ENCODE assay signal across 9 mouse cellular contexts in genomic region chr2:118486933-118487332, GRCm38 (mm10). TPM values are rescaled to one million over a fixed set of nuclear protein-coding genes. Genes with fewer than 3 reads are reported as not detected.
DNase-seq lines count a peak whose midpoint lies in the region; ATAC-seq and TF ChIP-seq lines count a peak whose summit lies in the region.
"Had no signal": no experiment of that assay in that cellular context is flagged by ENCODE, and none has a peak within 500 bp of the region (broad histone marks: within the 10 kb centered on the region; RNA-seq: fewer than 3 reads in every experiment).

No protein-coding gene starts in this region.

- no peak overlapping the region for H3K4me3 ChIP-seq in C2C12 (ENCODE audit: insufficient read depth, poor library complexity, severe bottlenecking)
- H3K4me3 ChIP-seq in embryonic facial prominence, embryonic 10.5 days, result no peak overlapping the region
- no peak overlapping the region for H3K4me3 ChIP-seq in heart, embryonic 14.5 days (ENCODE audit: control insufficient read depth in 1 of 2, insufficient read depth in 1 of 2, low read depth in 1 of 2, low read length in 2 of 2)
- no peak overlapping the region for H3K4me3 ChIP-seq in liver, postnatal 0 days (ENCODE audit: low read depth, low read length)
- no peak overlapping the region for H3K4me3 ChIP-seq in olfactory bulb, adult 2 months (ENCODE audit: insufficient read depth, low read depth, low read length)
- no peak overlapping the region for H3K4me3 ChIP-seq in thymus, adult 2 months (ENCODE audit: control insufficient read depth, insufficient read depth, low read length)
- H3K4me3 ChIP-seq: embryonic facial prominence, embryonic 15.5 days had no signal

- no peaks in the 10 kb centered on the region for H3K27me3 ChIP-seq in C2C12 (ENCODE audit: control insufficient read depth, insufficient read depth, insufficient read length)
- H3K27me3 ChIP-seq in embryonic facial prominence, embryonic 10.5 days (replicated peaks; ENCODE audit: low read depth, poor library complexity, severe bottlenecking), result no peaks in the 10 kb centered on the region
- no peaks in the 10 kb centered on the region for H3K27me3 ChIP-seq in heart, embryonic 14.5 days (ENCODE audit: control insufficient read depth, insufficient read depth, low read length)
- no peaks in the 10 kb centered on the region for H3K27me3 ChIP-seq in liver, postnatal 0 days (ENCODE audit: insufficient read depth, low read length)
- H3K27me3 ChIP-seq in thymus, adult 2 months (ENCODE audit: control insufficient read depth, insufficient read depth, low read length), result no peaks in the 10 kb centered on the region
- H3K27me3 ChIP-seq: embryonic facial prominence, embryonic 15.5 days had no signal

- TF ChIP-seq CTCF in C2C12 (IDR thresholded peaks at IDR 0.05; ENCODE audit: control insufficient read depth, insufficient read depth, insufficient read length), result peak; percentile 91
- TF ChIP-seq CTCF in liver, postnatal 0 days (IDR thresholded peaks at IDR 0.05; ENCODE audit: low read depth), result peak; percentile 100
- peak; percentile 99 for TF ChIP-seq CTCF in olfactory bulb, adult 2 months (IDR thresholded peaks at IDR 0.05; ENCODE audit: insufficient read depth, low read depth, low read length)
- TF ChIP-seq CTCF in thymus, adult 2 months (IDR thresholded peaks at IDR 0.05; ENCODE audit: borderline replicate concordance, control insufficient read depth, extremely low read depth, insufficient read depth, low read length, poor library complexity), result peak; percentile 99

- no peaks in the 10 kb centered on the region for H3K79me2 ChIP-seq in C2C12 (ENCODE audit: control insufficient read depth, insufficient read depth)

- no peak overlapping the region; the same call in 1 of the 2 replicates for H3K9ac ChIP-seq in heart, embryonic 14.5 days (ENCODE audit: low read length)
- H3K9ac ChIP-seq in liver, postnatal 0 days (replicated peaks), result no peak overlapping the region
- H3K9ac ChIP-seq: embryonic facial prominence, embryonic 15.5 days had no signal

- WGBS in embryonic facial prominence, embryonic 10.5 days, result 20% methylated on average over 12 of the region's 12 CpGs
- 17% methylated on average over 12 of the region's 12 CpGs for WGBS in heart, embryonic 14.5 days
- WGBS in liver, postnatal 0 days (ENCODE audit: insufficient replicate concordance), result 17% methylated on average over 12 of the region's 12 CpGs
- 15% methylated on average over 12 of the region's 12 CpGs for WGBS in olfactory bulb, adult 2 months
- WGBS in thymus, adult 2 months, result 28% methylated on average over 12 of the region's 12 CpGs

- no peak for TF ChIP-seq POLR2A in olfactory bulb, adult 2 months (IDR thresholded peaks at IDR 0.05; ENCODE audit: insufficient read depth, low read depth, low read length)
- TF ChIP-seq POLR2A in thymus, adult 2 months (IDR thresholded peaks at IDR 0.05; ENCODE audit: control insufficient read depth, extremely low read depth, insufficient read depth, low read length, poor library complexity), result no peak

- H3ac ChIP-seq in C2C12 (ENCODE audit: control insufficient read depth, insufficient read length, low read depth), result no peak overlapping the region

- 0 out of 2 replicates have a peak overlapping the region, but pooled peaks have one; percentile 25 for H3K4me2 ChIP-seq in heart, embryonic 14.5 days (ENCODE audit: low read length)
- no peak overlapping the region for H3K4me2 ChIP-seq in liver, postnatal 0 days (ENCODE audit: low read depth, low read length)
- H3K4me2 ChIP-seq: embryonic facial prominence, embryonic 15.5 days had no signal

- no peak for TF ChIP-seq EP300 in liver, postnatal 0 days (IDR thresholded peaks at IDR 0.05; ENCODE audit: low read depth)

- ATAC-seq in heart, embryonic 14.5 days (ENCODE audit: insufficient number of reproducible peaks, insufficient read depth, low FRiP score, low read depth), result no peak
- ATAC-seq in liver, postnatal 0 days, result peak; percentile 18; the same call in 1 of the 2 replicates

- no peaks in the 10 kb centered on the region for H3K79me3 ChIP-seq in C2C12 (ENCODE audit: low read depth)

- no peak overlapping the region; the same call in 1 of the 2 replicates for H3K27ac ChIP-seq in embryonic facial prominence, embryonic 10.5 days (replicated peaks)
- no peak overlapping the region for H3K27ac ChIP-seq in heart, embryonic 14.5 days (replicated peaks in 1 of 2; ENCODE audit: control insufficient read depth in 1 of 2, insufficient read depth in 1 of 2, low read depth in 2 of 2, low read length in 2 of 2)
- no peak overlapping the region for H3K27ac ChIP-seq in liver, postnatal 0 days (ENCODE audit: low read depth)
- H3K27ac ChIP-seq in olfactory bulb, adult 2 months (ENCODE audit: insufficient read depth, low read depth, low read length), result no peak overlapping the region
- H3K27ac ChIP-seq in thymus, adult 2 months (ENCODE audit: control insufficient read depth, insufficient read depth, low read length), result no peak overlapping the region
- H3K27ac ChIP-seq: embryonic facial prominence, embryonic 15.5 days had no signal

- DNase-seq in adrenal gland, postnatal 10 days, result peak; percentile 93
- peak; percentile 87 for DNase-seq in embryonic facial prominence, embryonic 10.5 days (ENCODE audit: low spot score)
- DNase-seq in kidney, postnatal 36 days, result peak; percentile 84 to 94
- DNase-seq in liver, postnatal 0 days, result peak; percentile 87
- DNase-seq in thymus, adult 2 months, result peak; percentile 93

- no peaks in the 10 kb centered on the region for H3K36me3 ChIP-seq in C2C12 (ENCODE audit: control insufficient read depth, insufficient read depth)
- H3K36me3 ChIP-seq in embryonic facial prominence, embryonic 10.5 days (replicated peaks), result no peaks in the 10 kb centered on the region
- no peaks in the 10 kb centered on the region for H3K36me3 ChIP-seq in heart, embryonic 14.5 days (ENCODE audit: control insufficient read depth, insufficient read depth, low read length)
- no peaks in the 10 kb centered on the region for H3K36me3 ChIP-seq in liver, postnatal 0 days (replicated peaks; ENCODE audit: insufficient read depth, low read length)
- no peaks in the 10 kb centered on the region for H3K36me3 ChIP-seq in thymus, adult 2 months (ENCODE audit: control insufficient read depth, insufficient read depth, low read length)
- H3K36me3 ChIP-seq: embryonic facial prominence, embryonic 15.5 days had no signal

- H3K9me3 ChIP-seq in embryonic facial prominence, embryonic 10.5 days, result peaks cover 3% of the 10 kb centered on the region
- no peaks in the 10 kb centered on the region for H3K9me3 ChIP-seq in heart, embryonic 14.5 days (ENCODE audit: control insufficient read depth, low read length)
- H3K9me3 ChIP-seq in liver, postnatal 0 days (ENCODE audit: low read length), result no peaks in the 10 kb centered on the region
- H3K9me3 ChIP-seq: embryonic facial prominence, embryonic 15.5 days had no signal

- peaks cover 31% of the 10 kb centered on the region for H3K4me1 ChIP-seq in embryonic facial prominence, embryonic 10.5 days
- H3K4me1 ChIP-seq in heart, embryonic 14.5 days (ENCODE audit: control insufficient read depth in 2 of 2, insufficient read depth in 2 of 2, low read length in 2 of 2), result peaks cover 11 to 16% of the 10 kb centered on the region in 2 experiments
- H3K4me1 ChIP-seq in liver, postnatal 0 days (ENCODE audit: insufficient read depth), result peaks cover 35% of the 10 kb centered on the region
- peaks cover 5% of the 10 kb centered on the region for H3K4me1 ChIP-seq in olfactory bulb, adult 2 months (ENCODE audit: control insufficient read depth, insufficient read depth, low read length)
- H3K4me1 ChIP-seq in thymus, adult 2 months (replicated peaks; ENCODE audit: control insufficient read depth, insufficient read depth, low read length), result peaks cover 42% of the 10 kb centered on the region

TF ChIP-seq in C2C12, 6 proteins besides CTCF, POLR2A, EP300 and RAD21:
- TF ChIP-seq MAX (IDR thresholded peaks at IDR 0.05) (no peak), MYOD1 (IDR thresholded peaks at IDR 0.05; ENCODE audit: control insufficient read depth, insufficient read length, low read depth) (no peak), FOSL1 (IDR thresholded peaks at IDR 0.05; ENCODE audit: insufficient read depth, low read length, poor library complexity, severe bottlenecking) (no peak), USF1 (IDR thresholded peaks at IDR 0.05; ENCODE audit: low read depth) (no peak), CEBPB (IDR thresholded peaks at IDR 0.05; ENCODE audit: low read depth) (no peak), MYOG (IDR thresholded peaks at IDR 0.05; ENCODE audit: control insufficient read depth, extremely low read depth, insufficient read length) (no peak)

RNA-seq across cellular contexts. Expression of gene Srp14, which starts 7.4 kb away (rescaled TPM):
- polyA plus RNA-seq in C2C12 (2012; fragmentation: generic; extraction: Trizol), result 230 TPM
- 100 to 1,000 TPM; 139 to 146 TPM for total RNA-seq in adrenal gland, postnatal 10 days (2021)
- 234 and 245 TPM in 2 replicates for polyA plus RNA-seq in embryonic facial prominence, embryonic 10.5 days (2016; fragmentation: Nextera tagmentation; extraction: Ambion mirVana)
- 223 and 239 TPM in 2 replicates for polyA plus RNA-seq in heart, embryonic 14.5 days (2014; fragmentation: Nextera tagmentation; extraction: Ambion mirVana)
- 101 and 107 TPM in 2 replicates for polyA plus RNA-seq in liver, postnatal 0 days (2015; fragmentation: Nextera tagmentation; extraction: Ambion mirVana)
- 413 and 726 TPM in 2 replicates for polyA plus RNA-seq in olfactory bulb, adult 2 months (2012; ENCODE audit: insufficient read depth, insufficient read length, low replicate concordance, missing spikeins)
- polyA plus RNA-seq in thymus, adult 2 months (2012; rRNA removed), result 59.9 and 82.7 TPM in 2 replicates
